Mouse (Mus musculus) neutrophil, adult 59 days (primary cell): ENCODE results near the gene Mast1. TPM values are rescaled to one million over a fixed set of nuclear protein-coding genes. Genes with fewer than 3 reads are reported as not detected.

Source experiments
- total RNA-seq, 2 experiments: library from RNA; stranded (reverse); gene quantifications; 1 replicate in 1 of 2; 2 replicates in 1 of 2; pipeline ENCODE4 v1.2.4; 2023

The Mast1 gene
- not detected for total RNA-seq

DNA sequence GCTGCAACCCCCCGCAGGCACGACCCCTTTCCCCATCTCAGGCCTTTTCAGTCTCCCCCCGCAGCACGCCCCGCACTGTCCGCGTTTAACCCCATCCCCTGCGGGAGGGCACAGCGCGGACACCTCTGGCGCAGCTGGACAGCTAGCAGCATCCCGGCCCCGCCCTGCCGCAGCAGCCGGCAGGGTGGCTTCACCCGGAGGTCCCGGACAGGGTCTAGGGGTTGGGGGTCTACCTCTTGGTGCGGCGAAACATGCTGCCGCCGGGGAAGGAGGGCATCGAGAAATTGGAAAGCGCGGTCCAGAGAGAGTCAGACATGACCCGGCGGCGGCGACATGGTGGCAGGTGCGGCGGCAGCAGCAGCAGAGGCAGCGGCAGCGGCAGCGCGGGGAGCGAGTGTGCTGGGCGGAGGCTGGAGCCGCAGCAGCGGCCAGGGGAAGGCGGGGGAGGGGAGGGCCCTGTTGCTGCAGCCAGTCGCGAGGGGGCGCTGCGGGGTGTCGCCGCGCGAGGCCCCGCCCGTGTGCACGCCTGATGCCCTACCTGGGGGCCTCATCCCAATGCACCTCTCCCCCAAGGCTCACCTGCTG is at the start of gene Mast1:
Mast1 (minus strand) TSS at position 398 of the 585 bp plus-strand sequence.

DNA sequence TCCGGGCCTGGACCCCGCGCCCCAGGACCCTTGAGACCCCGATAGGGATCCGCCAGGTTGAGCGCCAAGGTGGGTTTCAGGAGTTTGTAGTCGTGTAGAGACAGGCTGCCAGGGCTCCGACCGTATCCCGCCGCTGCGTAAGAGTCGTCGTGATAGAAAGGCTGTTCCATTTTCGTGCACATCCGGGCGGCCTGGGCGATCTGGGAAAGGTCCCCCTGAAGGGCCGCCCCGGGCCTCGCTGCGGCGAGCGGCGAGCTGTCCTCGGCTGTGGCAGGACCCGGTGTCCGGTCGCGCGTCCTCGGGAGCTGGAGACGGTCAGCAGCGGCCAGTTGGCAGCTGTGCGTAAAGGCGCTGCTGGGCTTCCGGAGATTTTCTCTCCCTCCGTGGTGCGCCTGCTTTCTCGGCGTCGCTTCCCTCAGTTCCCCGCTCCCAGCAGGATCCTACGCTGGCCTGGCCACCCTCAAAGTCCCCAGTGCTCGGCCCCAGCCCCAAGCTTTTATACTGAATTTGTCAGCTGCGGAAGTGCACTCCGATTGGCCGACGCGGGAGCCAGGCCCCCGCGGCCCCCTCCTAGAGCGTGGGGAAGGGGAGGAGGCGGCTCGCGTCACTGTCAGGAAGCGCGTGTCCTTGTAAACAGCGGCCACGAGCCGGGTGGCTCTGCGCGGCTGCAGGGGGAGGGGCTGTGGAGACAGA is 41.2 kb upstream of the Mast1 start, which contains the start of gene Junb:
Junb (minus strand) TSS at position 471 of the 693 bp plus-strand sequence.

DNA sequence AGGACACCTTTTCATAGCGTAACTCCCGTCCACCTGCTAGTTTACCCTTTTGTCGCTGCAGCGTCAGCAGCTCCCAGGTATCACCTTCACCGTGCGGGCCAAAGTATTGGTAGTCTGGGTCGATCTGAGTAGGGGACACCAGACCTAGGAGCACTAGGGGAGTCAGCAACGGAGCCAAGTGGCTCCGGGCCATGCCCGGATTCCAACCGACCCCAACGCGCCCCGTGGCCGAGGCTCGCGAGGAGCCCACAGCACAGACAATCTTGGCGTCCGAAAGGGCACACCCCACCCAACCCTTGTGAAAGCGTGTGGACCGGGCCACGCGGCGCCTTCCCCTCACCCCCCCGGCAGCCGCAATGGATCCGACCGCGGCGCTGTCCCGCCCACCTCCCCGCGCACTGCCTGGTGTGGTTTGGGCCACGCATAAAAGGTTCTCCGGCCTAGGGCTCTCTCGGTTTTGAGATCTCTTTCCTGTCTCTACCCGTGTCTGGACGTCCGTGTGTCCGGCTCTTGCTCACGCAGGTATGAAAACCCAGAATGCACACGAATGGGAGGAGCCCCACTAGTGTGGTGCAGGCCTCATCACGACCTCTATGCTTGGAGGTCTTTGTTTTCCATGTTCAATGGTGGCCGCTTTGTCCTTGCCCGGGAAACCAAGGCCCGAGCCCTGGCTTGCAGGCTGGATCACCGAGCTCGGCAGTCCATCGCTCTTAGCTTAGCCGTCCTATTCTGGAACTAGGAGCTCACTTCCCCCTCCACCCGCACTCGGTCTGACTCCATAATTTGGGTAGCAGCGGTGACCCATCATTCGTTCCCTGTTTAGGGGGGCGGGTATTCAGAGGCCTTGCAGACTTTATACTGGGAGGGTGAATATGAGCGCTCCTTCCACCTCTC is 32.3 kb upstream of the Mast1 start, which contains the start of the genes Gm49661, Prdx2 and Rnaseh2a:
Gm49661 (minus strand) TSS at position 193 of the 894 bp plus-strand sequence.
Prdx2 (plus strand) TSS at position 347 of the 894 bp plus-strand sequence.
Rnaseh2a (minus strand) TSS at position 527 of the 894 bp plus-strand sequence.

DNA sequence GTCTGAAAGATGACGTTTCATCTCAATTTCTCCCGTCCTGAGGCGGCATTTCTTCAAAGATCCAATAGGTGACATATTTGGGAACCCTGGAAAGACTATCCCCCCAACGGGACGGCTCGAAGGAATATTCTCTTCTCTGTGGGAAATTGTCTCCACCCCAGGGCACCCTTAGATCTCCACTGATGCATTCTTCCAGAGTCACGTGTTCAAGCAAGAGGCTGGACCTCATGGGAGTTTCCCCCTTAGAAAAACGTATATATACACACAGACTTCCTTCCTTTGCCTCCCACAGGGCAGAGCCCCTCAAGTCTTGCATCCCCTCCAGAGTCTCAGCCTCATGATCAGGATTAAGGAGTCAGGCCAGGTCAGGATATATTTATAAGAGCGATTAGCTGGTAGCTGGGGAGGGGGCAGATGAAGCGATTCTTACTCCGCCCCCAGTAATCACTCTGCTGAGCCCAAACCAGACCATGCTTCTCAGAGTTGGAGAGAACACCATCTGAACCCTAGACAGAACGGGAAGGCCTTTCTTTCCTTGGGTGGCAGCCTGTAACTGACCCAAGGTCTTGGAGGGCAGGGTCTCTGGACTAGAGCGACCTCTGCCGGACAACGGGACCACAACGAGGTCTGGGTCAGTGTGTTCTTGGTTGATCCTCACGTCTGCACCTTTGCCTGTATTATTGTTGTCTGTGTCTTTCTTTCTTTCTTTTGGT is 9.5 kb upstream of the Mast1 start, which contains the start of gene Rtbdn:
Rtbdn (plus strand) TSS at position 464 of the 713 bp plus-strand sequence.

DNA sequence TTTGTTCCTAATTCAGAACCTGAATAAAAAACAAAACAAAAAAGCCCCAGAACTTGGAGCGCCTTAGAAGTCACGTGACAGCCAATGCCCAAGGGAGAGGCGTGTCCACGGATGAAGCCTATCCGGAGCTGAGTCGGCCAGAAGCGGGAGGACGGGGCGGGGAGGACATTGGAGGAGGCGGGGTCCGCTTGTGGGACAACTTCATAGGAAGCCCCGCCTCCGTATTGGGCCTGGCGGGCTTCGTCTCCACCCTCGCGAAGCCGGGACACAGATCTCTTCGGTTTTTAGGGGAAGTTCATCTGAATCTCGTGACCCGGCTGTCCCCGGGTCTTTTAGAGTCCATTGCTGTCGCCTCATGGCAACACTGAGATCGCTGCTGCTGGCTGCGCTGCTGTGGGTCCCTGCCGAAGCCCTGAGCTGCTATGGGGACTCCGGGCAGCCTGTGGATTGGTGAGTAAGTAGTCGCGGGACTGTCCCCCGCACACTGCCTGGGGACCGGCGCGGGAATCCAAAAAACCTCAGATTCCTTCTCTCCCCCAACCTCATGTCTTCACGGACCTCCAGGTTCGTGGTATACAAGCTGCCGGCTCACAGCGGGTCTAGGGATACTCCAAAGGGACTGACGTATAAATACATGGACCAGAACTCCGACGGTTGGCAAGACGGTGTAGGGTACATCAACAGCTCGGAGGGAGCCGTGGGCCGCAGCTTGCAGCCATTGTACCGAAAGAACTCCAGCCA is 28.6 kb downstream of the Mast1 start, which contains the start of gene Dnase2a:
Dnase2a (plus strand) TSS at position 140 of the 741 bp plus-strand sequence.

DNA sequence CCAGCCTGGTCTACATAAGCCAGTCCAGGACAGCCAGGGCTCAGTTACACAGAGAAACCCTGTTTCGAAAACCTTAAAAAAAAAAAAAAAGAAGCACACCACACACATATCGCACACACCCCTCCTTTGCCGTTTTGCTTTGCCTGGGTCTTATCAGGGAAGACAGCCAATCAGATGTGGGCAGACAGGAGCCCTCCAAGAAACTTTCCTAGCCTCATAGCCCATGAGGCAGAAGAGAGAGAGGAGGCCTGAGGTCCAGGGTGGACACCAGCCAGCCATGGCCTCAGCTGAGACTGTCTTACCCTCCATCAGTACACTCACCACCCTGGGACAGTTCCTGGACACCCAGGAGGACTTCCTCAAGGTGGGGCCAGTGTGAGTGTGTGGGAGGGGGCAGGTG is 35.4 kb downstream of the Mast1 start, which contains the start of gene Klf1:
Klf1 (plus strand) TSS at position 177 of the 400 bp plus-strand sequence.

DNA sequence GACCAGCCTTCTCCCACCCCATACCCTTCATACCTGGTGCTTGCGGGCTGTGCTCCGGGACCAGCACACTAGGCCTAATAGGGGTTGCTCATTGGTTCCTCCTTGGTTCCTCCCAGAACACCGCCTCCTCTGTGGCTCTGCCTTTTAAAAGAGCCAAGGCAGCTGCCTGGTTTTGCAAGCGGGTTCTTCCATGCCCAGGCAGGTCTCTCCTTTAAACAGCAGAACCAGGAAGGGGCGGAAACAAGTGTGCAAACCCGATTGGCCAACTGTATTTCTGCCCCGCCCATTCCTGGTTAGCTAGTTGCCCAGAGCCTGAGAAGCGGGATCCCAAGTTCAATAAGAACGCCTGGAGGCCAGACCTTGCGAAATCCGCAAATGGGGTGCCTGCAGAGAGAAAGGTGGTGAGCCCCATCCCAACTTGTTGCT is 43.4 kb downstream of the Mast1 start, which contains the start of gene Gcdh:
Gcdh (minus strand) TSS at position 213 of the 426 bp plus-strand sequence.

DNA sequence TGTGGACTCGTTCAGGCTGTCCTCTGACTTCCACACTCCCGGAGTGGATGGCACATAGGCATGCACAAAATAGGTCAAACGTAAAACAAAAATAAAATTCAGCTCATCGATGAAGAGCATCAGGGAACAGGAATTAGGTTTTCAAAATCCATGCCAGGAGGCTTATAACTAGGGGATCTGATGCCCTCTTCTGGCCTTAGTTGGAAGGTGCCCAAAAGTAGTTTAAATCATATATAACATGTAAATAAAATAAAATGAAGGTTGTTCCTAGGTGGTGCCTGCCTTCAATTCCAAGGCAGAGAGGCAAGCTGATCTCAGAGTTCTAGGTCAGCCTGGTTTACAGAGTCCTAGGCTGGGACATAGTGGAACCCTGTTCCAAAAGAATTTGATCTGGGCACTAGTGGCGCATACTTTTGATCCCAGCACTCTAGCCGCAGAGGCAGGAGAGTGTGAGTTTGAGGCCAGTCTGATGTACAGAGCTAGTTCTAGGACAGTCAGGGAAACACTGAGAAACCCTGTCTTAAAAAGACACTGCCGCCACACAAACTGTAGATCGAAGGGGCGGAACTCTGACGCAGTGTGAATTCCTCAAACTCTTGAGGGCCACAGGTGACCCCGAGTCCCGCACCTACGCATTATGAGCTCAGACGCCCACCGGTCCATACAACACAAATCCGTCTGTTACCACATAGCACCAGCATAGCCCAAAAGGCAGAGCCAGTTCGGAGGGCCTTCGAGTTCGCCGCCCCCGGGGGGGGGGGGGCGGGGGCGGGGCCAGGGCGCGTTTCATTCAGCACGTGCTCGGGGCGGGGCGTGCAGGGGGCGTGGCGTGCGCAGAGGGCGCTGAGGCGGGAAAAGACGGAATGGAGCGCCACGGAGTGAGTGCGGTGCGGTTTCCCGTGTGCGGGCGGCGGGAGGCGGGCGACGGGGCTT is 65.5 kb downstream of the Mast1 start, which contains the start of gene Syce2:
Syce2 (plus strand) TSS at position 736 of the 933 bp plus-strand sequence.

Other genes starting within 250 kb of the Mast1 start
- gene Nacc1, start 249.5 kb downstream of the Mast1 start, total RNA-seq = 10 to 100 TPM; 34.0 to 39.2 TPM
- 100 to 1,000 TPM; 102 to 117 TPM for gene Lyl1, start 235.9 kb downstream of the Mast1 start, total RNA-seq
- 10 to 100 TPM in 1 of 2 experiments, 1 to 10 TPM in 1; 7.7 to 11.2 TPM for gene G430095P16Rik, start 214.4 kb downstream of the Mast1 start, total RNA-seq
- 10 to 100 TPM; 19.5 to 24.7 TPM for gene Nfix, start 137.0 kb downstream of the Mast1 start, total RNA-seq
- 1 to 10 TPM in 1 of 2 experiments, under 1 TPM in 1; 0.95 to 1.0 TPM for gene Dand5, start 114.5 kb downstream of the Mast1 start, total RNA-seq
- gene Gadd45gip1, start 105.8 kb downstream of the Mast1 start, total RNA-seq = 1 to 10 TPM; 6.1 to 6.9 TPM
- 10 to 100 TPM; 38.7 to 39.0 TPM for gene Rad23a, start 96.7 kb downstream of the Mast1 start, total RNA-seq
- gene Calr, start 90.4 kb downstream of the Mast1 start, total RNA-seq = 100 to 1,000 TPM; 286 to 287 TPM
- 10 to 100 TPM; 29.4 to 29.6 TPM for gene Farsa, start 80.4 kb downstream of the Mast1 start, total RNA-seq
- 10 to 100 TPM; 13.6 to 16.0 TPM for gene Syce2, start 65.2 kb downstream of the Mast1 start, total RNA-seq
- 1 to 10 TPM; 5.6 TPM for gene Gcdh, start 43.4 kb downstream of the Mast1 start, total RNA-seq
- 10 to 100 TPM in 1 of 2 experiments, 1 to 10 TPM in 1; 6.4 to 17.8 TPM for gene Klf1, start 35.4 kb downstream of the Mast1 start, total RNA-seq
- 10 to 100 TPM; 19.0 to 25.7 TPM for gene Dnase2a, start 28.8 kb downstream of the Mast1 start, total RNA-seq
- not detected for gene Rtbdn, start 9.6 kb upstream of the Mast1 start, total RNA-seq
- gene Gm49661, start 32.1 kb upstream of the Mast1 start, total RNA-seq = not detected
- 100 to 1,000 TPM in 1 of 2 experiments, 10 to 100 TPM in 1; 83.7 to 137 TPM for gene Prdx2, start 32.2 kb upstream of the Mast1 start, total RNA-seq
- 10 to 100 TPM; 32.2 to 37.0 TPM for gene Rnaseh2a, start 32.4 kb upstream of the Mast1 start, total RNA-seq
- 100 to 1,000 TPM; 884 to 937 TPM for gene Junb, start 41.4 kb upstream of the Mast1 start, total RNA-seq
- 1 to 10 TPM; 1.0 to 1.2 TPM for gene Hook2, start 53.2 kb upstream of the Mast1 start, total RNA-seq
- gene Best2, start 77.2 kb upstream of the Mast1 start, total RNA-seq = not detected
- 10 to 100 TPM; 57.0 to 57.8 TPM for gene Asna1, start 87.9 kb upstream of the Mast1 start, total RNA-seq
- 100 to 1,000 TPM; 147 to 163 TPM for gene Trir, start 89.5 kb upstream of the Mast1 start, total RNA-seq
- 10 to 100 TPM; 33.7 to 38.2 TPM for gene Tnpo2, start 99.6 kb upstream of the Mast1 start, total RNA-seq
- gene Fbxw9, start 122.7 kb upstream of the Mast1 start, total RNA-seq = 1 to 10 TPM; 4.5 to 5.5 TPM
- gene Gm5741, start 130.6 kb upstream of the Mast1 start, total RNA-seq = not detected
- 10 to 100 TPM; 35.3 to 45.7 TPM for gene Dhps, start 134.4 kb upstream of the Mast1 start, total RNA-seq
- 10 to 100 TPM; 34.0 to 35.8 TPM for gene Wdr83os, start 143.4 kb upstream of the Mast1 start, total RNA-seq
- 10 to 100 TPM in 1 of 2 experiments, 1 to 10 TPM in 1; 9.7 to 13.2 TPM for gene Wdr83, start 143.9 kb upstream of the Mast1 start, total RNA-seq
- 100 to 1,000 TPM; 307 to 319 TPM for gene Man2b1, start 145.9 kb upstream of the Mast1 start, total RNA-seq
- gene Zfp791, start 185.7 kb upstream of the Mast1 start, total RNA-seq = not detected
- gene Cks1brt, start 214.6 kb upstream of the Mast1 start, total RNA-seq = not detected